Mouse (Mus musculus): ENCODE results near the gene Vps51. TPM values are rescaled to one million over a fixed set of nuclear protein-coding genes. Genes with fewer than 3 reads are reported as not detected.
A peak's percentile ranks its signal among the peaks of the same experiment; 100 is the strongest.

The Vps51 gene
- total RNA-seq, 1 experiment, result 36.9 TPM

DNA sequence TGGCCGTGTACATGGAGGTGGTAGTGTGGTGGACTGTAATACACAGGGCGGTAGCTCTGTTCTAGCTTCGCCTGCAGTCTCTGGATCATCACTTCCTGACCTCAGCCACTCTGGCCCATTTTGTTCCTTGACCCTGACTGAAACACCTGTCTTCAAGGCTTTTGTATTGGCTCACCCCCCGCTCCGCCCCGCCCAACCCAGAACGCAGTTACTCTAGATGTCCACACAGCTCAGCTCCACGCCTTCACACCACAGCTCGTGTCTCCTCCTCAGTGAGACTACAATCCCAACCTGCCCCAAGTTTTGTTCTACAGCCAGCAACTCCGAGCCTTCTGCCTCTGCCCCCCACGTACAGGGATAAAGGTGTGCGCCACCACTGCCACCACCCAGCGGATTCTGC, 11.8 kb upstream of the Vps51 start:
- DNase-seq (ENCODE audit: low read depth, low spot score), result no peak
- no peak overlapping the region for H3K4me3 ChIP-seq (ENCODE audit: insufficient read depth in 1 of 2, low read depth in 1 of 2, low read length in 2 of 2, poor library complexity in 1 of 2, severe bottlenecking in 1 of 2)
- peaks cover 7 to 19% of the 10 kb centered on the region in 2 experiments; a peak in 3 of 4 replicates for H3K4me1 ChIP-seq (ENCODE audit: control insufficient read depth in 2 of 2, insufficient read depth in 2 of 2, low read length in 2 of 2, poor library complexity in 1 of 2)
- H3K27ac ChIP-seq (ENCODE audit: insufficient read depth, low read depth, low read length, poor library complexity, severe bottlenecking), result no peak overlapping the region
- TF ChIP-seq MAFK (IDR thresholded peaks at IDR 0.05; ENCODE audit: insufficient read depth, low read depth, low read length) (no peak), HCFC1 (IDR thresholded peaks at IDR 0.05; ENCODE audit: borderline replicate concordance, insufficient read depth, low read length) (no peak), CHD2 (IDR thresholded peaks at IDR 0.05; ENCODE audit: low read depth, low read length) (no peak), ZNF384 (IDR thresholded peaks at IDR 0.05; ENCODE audit: low read depth, low read length) (no peak), ZC3H11A (IDR thresholded peaks at IDR 0.05; ENCODE audit: borderline replicate concordance, low read depth, low read length) (no peak)
- peaks cover 69% of the 10 kb centered on the region for H3K36me3 ChIP-seq (ENCODE audit: control insufficient read depth, insufficient read depth, low read length, poor library complexity, severe bottlenecking)
- in situ Hi-C loops (cut with MboI; ENCODE audit: low sequenced_read_pairs in 2 of 2, unreplicated experiment in 2 of 2), result no loop called here
- no peak overlapping the region for H3K9ac ChIP-seq (ENCODE audit: insufficient read depth, low read depth, low read length, poor library complexity, severe bottlenecking)
- no peaks in the 10 kb centered on the region for H3K9me3 ChIP-seq (ENCODE audit: control insufficient read depth, insufficient read depth, low read depth, low read length)

DNA sequence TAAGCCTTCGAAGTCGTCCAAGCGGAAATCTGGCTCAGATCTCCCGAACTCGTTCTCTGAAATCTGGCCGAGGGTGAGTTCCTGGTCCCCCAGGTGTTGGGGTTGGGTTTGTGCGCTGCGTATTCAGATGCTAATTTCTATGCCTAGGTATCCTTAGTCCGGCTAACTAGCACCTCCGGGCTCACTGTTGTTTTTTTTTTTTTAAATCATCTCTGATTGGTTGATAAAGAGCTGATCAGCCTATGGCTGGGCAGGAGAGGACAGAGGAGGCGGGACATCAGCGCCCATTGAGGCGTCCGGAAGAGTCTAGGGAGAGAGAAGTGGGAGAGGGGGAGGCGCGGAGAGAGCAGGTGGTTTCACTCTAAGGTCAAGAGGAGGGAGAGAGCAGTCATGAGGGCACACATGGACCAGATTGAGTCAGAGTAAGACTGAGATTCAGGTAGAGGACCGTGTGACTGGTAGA, 8.4 kb upstream of the Vps51 start:
- Histone ChIP-seq H3K27ac (ENCODE audit: insufficient read depth, low read depth, low read length, poor library complexity, severe bottlenecking) (peak overlapping the region; percentile 96), H3K4me1 (ENCODE audit: control insufficient read depth in 2 of 2, insufficient read depth in 2 of 2, low read length in 2 of 2, poor library complexity in 1 of 2) (peaks cover 7 to 20% of the 10 kb centered on the region in 2 experiments; a peak in 3 of 4 replicates), H3K9ac (ENCODE audit: insufficient read depth, low read depth, low read length, poor library complexity, severe bottlenecking) (peak overlapping the region; percentile 97), H3K9me3 (ENCODE audit: control insufficient read depth, insufficient read depth, low read depth, low read length) (no peaks in the 10 kb centered on the region), H3K4me3 (ENCODE audit: insufficient read depth in 1 of 2, low read depth in 1 of 2, low read length in 2 of 2, poor library complexity in 1 of 2, severe bottlenecking in 1 of 2) (peak overlapping the region; percentile 89 to 91), H3K36me3 (ENCODE audit: control insufficient read depth, insufficient read depth, low read length, poor library complexity, severe bottlenecking) (peaks cover 58% of the 10 kb centered on the region)
- TF ChIP-seq MAFK (IDR thresholded peaks at IDR 0.05; ENCODE audit: insufficient read depth, low read depth, low read length) (no peak), ZC3H11A (IDR thresholded peaks at IDR 0.05; ENCODE audit: borderline replicate concordance, low read depth, low read length) (no peak), CHD2 (IDR thresholded peaks at IDR 0.05; ENCODE audit: low read depth, low read length) (peak; percentile 90), HCFC1 (IDR thresholded peaks at IDR 0.05; ENCODE audit: borderline replicate concordance, insufficient read depth, low read length) (no peak), ZNF384 (IDR thresholded peaks at IDR 0.05; ENCODE audit: low read depth, low read length) (peak; percentile 100)
- in situ Hi-C loops (cut with MboI; ENCODE audit: low sequenced_read_pairs in 2 of 2, unreplicated experiment in 2 of 2), result no loop called here
- DNase-seq (ENCODE audit: low read depth, low spot score), result peak; percentile 93

DNA sequence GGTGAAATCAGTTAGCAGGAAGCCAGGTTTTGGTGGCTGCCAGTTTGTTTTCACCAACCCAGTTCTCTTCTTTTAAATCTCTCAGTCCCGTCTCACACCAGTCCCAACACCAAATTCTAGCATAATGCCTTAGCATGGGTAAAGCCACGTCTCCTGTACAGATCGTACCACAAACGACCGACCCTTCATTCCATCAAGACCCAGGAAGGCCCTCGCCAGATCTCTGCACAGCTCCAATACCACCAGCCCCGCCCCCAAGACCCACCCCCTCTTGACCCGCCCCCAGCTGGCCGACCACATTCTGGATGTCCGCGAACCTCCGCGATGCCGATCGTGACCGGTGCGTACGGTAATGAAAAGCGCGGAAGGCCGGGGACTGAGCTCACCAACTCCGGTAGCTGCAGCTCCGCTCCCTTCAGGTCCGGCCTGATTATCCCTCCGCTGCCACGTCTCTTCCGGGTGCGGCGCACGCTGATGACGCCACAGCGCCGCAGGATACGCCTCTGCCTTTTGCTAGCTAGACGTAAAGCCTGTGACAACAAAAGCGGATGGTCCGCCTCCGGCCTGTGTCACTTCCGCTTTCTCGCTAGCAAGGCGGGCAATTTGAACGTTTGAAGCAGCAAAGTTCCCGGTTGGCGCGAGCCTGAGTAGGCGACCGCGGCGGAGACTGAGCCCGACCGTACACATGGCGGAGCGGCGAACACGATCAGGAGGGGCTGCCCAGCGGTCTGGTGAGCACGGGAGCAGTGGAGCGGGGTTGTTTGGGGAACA, 7.6 kb upstream of the Vps51 start, which contains the start of the genes Zfpl1 and Cdca5:
TSS of gene Zfpl1 (minus strand) at position 479 of the 771 bp plus-strand sequence.
TSS of gene Cdca5 (plus strand) at position 506 of the 771 bp plus-strand sequence.
- Histone ChIP-seq H3K9ac (ENCODE audit: insufficient read depth, low read depth, low read length, poor library complexity, severe bottlenecking) (peak within 1 kb of the TSS; percentile 97), H3K36me3 (ENCODE audit: control insufficient read depth, insufficient read depth, low read length, poor library complexity, severe bottlenecking) (peaks cover 53% of the 10 kb centered on the region), H3K27ac (ENCODE audit: insufficient read depth, low read depth, low read length, poor library complexity, severe bottlenecking) (peak within 1 kb of the TSS; percentile 96), H3K4me1 (ENCODE audit: control insufficient read depth in 2 of 2, insufficient read depth in 2 of 2, low read length in 2 of 2, poor library complexity in 1 of 2) (peaks cover 7 to 19% of the 10 kb centered on the region in 2 experiments; a peak in 3 of 4 replicates), H3K9me3 (ENCODE audit: control insufficient read depth, insufficient read depth, low read depth, low read length) (no peaks in the 10 kb centered on the region), H3K4me3 (ENCODE audit: insufficient read depth in 1 of 2, low read depth in 1 of 2, low read length in 2 of 2, poor library complexity in 1 of 2, severe bottlenecking in 1 of 2) (peak within 1 kb of the TSS; percentile 89 to 91)
- in situ Hi-C loops (cut with MboI; ENCODE audit: low sequenced_read_pairs in 2 of 2, unreplicated experiment in 2 of 2), result no loop called here
- peak; percentile 94 for TF ChIP-seq HCFC1 (IDR thresholded peaks at IDR 0.05; ENCODE audit: borderline replicate concordance, insufficient read depth, low read length)
- TF ChIP-seq ZC3H11A (IDR thresholded peaks at IDR 0.05; ENCODE audit: borderline replicate concordance, low read depth, low read length), result no peak
- TF ChIP-seq CHD2 (IDR thresholded peaks at IDR 0.05; ENCODE audit: low read depth, low read length), result peak; percentile 67; the same call in 1 of the 2 replicates
- TF ChIP-seq MAFK (IDR thresholded peaks at IDR 0.05; ENCODE audit: insufficient read depth, low read depth, low read length), result peak; percentile 48; the same call in 1 of the 2 replicates
- no peak for TF ChIP-seq ZNF384 (IDR thresholded peaks at IDR 0.05; ENCODE audit: low read depth, low read length)
- peak; percentile 96 for DNase-seq (ENCODE audit: low read depth, low spot score)

DNA sequence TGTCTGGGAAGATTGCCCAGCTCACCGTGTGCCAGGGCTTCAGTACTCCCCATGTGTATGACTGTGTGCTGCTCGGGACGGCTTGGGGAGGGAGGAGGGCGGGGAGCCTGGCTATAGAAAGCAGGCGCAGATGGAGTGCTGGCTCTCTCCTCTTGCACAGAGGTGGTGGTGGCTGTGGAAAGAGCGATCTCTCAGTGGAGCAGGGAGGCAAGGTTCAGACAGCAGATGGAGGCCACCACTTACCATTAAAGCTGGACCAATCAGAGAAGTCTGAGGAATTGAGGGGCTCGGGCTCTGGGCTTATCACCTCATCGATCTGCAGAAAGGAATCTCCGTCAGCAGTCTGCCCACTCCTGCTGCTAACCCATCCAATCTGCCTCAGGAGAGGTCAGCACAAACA, 5.1 kb upstream of the Vps51 start, which contains the start of gene Gm28374:
TSS of gene Gm28374 (minus strand) at position 101 of the 400 bp plus-strand sequence.
- TF ChIP-seq HCFC1 (IDR thresholded peaks at IDR 0.05; ENCODE audit: borderline replicate concordance, insufficient read depth, low read length) (no peak), MAFK (IDR thresholded peaks at IDR 0.05; ENCODE audit: insufficient read depth, low read depth, low read length) (no peak), ZNF384 (IDR thresholded peaks at IDR 0.05; ENCODE audit: low read depth, low read length) (no peak), ZC3H11A (IDR thresholded peaks at IDR 0.05; ENCODE audit: borderline replicate concordance, low read depth, low read length) (no peak), CHD2 (IDR thresholded peaks at IDR 0.05; ENCODE audit: low read depth, low read length) (no peak)
- peaks cover 5 to 9% of the 10 kb centered on the region in 2 experiments; a peak in 3 of 4 replicates for H3K4me1 ChIP-seq (ENCODE audit: control insufficient read depth in 2 of 2, insufficient read depth in 2 of 2, low read length in 2 of 2, poor library complexity in 1 of 2)
- H3K9me3 ChIP-seq (ENCODE audit: control insufficient read depth, insufficient read depth, low read depth, low read length), result no peaks in the 10 kb centered on the region
- in situ Hi-C loops (cut with MboI; ENCODE audit: low sequenced_read_pairs in 2 of 2, unreplicated experiment in 2 of 2), result no loop called here
- DNase-seq (ENCODE audit: low read depth, low spot score), result no peak
- no peak within 1 kb of the TSS for H3K27ac ChIP-seq (ENCODE audit: insufficient read depth, low read depth, low read length, poor library complexity, severe bottlenecking)
- H3K9ac ChIP-seq (ENCODE audit: insufficient read depth, low read depth, low read length, poor library complexity, severe bottlenecking), result no peak within 1 kb of the TSS
- peaks cover 32% of the 10 kb centered on the region for H3K36me3 ChIP-seq (ENCODE audit: control insufficient read depth, insufficient read depth, low read length, poor library complexity, severe bottlenecking)
- no peak within 1 kb of the TSS for H3K4me3 ChIP-seq (ENCODE audit: insufficient read depth in 1 of 2, low read depth in 1 of 2, low read length in 2 of 2, poor library complexity in 1 of 2, severe bottlenecking in 1 of 2)

Data from ES-E14 (cell line).